Mouse (Mus musculus): ENCODE measurements around the gene Crocc2.
A peak's percentile ranks its signal among the peaks of the same experiment; 100 is the strongest.

The Crocc2 gene

GRCm38 (mm10) chr1:93216839-93217497 lies 48.4 kb downstream of the Crocc2 start:
- DNase-seq (ENCODE audit: low spot score): no peak

- DNase-seq (ENCODE audit: low spot score): no peak
Measured at GRCm38 (mm10) chr1:93217530-93217929, 49.0 kb downstream of the Crocc2 start.

GRCm38 (mm10) chr1:93220776-93221175 lies 52.3 kb downstream of the Crocc2 start:
- DNase-seq (ENCODE audit: low spot score): no peak

- no peak for DNase-seq (ENCODE audit: low spot score)
Measured at GRCm38 (mm10) chr1:93223972-93224371, 55.4 kb downstream of the Crocc2 start.

- no peak for DNase-seq (ENCODE audit: low spot score)
Measured at GRCm38 (mm10) chr1:93225226-93225625, 56.7 kb downstream of the Crocc2 start.

GRCm38 (mm10) chr1:93225731-93226520 lies 57.4 kb downstream of the Crocc2 start:
- no peak for DNase-seq (ENCODE audit: low spot score)

- no peak for DNase-seq (ENCODE audit: low spot score)
Measured at GRCm38 (mm10) chr1:93227303-93227975, 58.9 kb downstream of the Crocc2 start.

GRCm38 (mm10) chr1:93227976-93228365 lies 59.4 kb downstream of the Crocc2 start:
- no peak for DNase-seq (ENCODE audit: low spot score)

- DNase-seq (ENCODE audit: low spot score): no peak
Measured at GRCm38 (mm10) chr1:93229221-93229620, 60.7 kb downstream of the Crocc2 start.

- no peak for DNase-seq (ENCODE audit: low spot score)
Measured at GRCm38 (mm10) chr1:93229626-93230025, 61.1 kb downstream of the Crocc2 start.

GRCm38 (mm10) chr1:93235576-93236544 lies 67.3 kb downstream of the Crocc2 start, which contains the start of gene Sned1:
Gene Sned1 (plus strand): TSS chr1:93235841.
- DNase-seq (ENCODE audit: low spot score): peak; percentile 89

- DNase-seq (ENCODE audit: low spot score): no peak
Measured at GRCm38 (mm10) chr1:93236545-93236924, 68.0 kb downstream of the Crocc2 start.

- no peak for DNase-seq (ENCODE audit: low spot score)
Measured at GRCm38 (mm10) chr1:93237676-93238075, 69.2 kb downstream of the Crocc2 start.

GRCm38 (mm10) chr1:93238201-93238600 lies 69.7 kb downstream of the Crocc2 start:
- DNase-seq (ENCODE audit: low spot score): no peak

- DNase-seq (ENCODE audit: low spot score): no peak
Measured at GRCm38 (mm10) chr1:93245936-93246335, 77.4 kb downstream of the Crocc2 start.

- no peak for DNase-seq (ENCODE audit: low spot score)
Measured at GRCm38 (mm10) chr1:93252586-93252985, 84.1 kb downstream of the Crocc2 start.

GRCm38 (mm10) chr1:93255761-93256160 lies 87.2 kb downstream of the Crocc2 start:
- DNase-seq (ENCODE audit: low spot score): no peak

- no peak for DNase-seq (ENCODE audit: low spot score)
Measured at GRCm38 (mm10) chr1:93257560-93257959, 89.0 kb downstream of the Crocc2 start.

GRCm38 (mm10) chr1:93267207-93267606 lies 98.7 kb downstream of the Crocc2 start:
- no peak for DNase-seq (ENCODE audit: low spot score)

- DNase-seq (ENCODE audit: low spot score): no peak
Measured at GRCm38 (mm10) chr1:93268246-93268645, 99.7 kb downstream of the Crocc2 start.

- DNase-seq (ENCODE audit: low spot score): no peak
Measured at GRCm38 (mm10) chr1:93270516-93271240, 102.2 kb downstream of the Crocc2 start.

All from yolk sac, embryonic 10.5 days (tissue).